Mouse (Mus musculus): ENCODE results near the gene Exosc9.

DNA sequence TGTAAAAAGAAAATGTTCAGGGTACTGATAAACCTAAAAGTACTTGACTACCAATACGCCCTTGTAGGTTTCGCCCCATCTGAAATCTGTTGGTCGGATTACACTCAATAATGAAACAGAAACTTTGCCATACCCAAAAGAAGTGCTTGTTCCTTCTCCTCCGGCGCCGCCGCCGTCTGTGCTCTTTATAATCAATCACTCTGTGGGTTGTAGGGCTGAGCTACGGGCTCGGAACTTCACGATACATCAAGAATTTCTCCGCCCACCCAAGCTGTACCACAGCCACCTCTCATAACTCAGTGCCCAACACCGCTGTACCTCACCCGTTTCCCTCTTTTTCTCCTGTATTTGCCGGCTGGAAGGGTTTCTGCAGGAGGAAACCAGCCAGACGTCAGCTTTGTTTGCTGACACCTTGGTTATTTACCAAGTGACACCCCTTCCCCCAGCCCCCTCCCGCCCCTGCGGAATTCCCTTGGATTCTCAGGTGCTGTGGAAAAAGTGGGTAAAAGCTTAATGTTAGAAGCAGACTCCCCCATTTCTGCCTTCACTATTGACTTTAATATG, 20.3 kb upstream of the Exosc9 start:
- TF ChIP-seq CTCF (IDR thresholded peaks at IDR 0.05; ENCODE audit: low read depth, low read length) (no peak), TAL1 (conservative IDR thresholded peaks at IDR 0.05; ENCODE audit: low read depth, low read length) (no peak)

Data from G1E (cell line).